Mouse (Mus musculus) neural tube, embryonic 14.5 days (tissue): ENCODE data around the gene Nrsn2. TPM values are rescaled to one million over a fixed set of nuclear protein-coding genes. Genes with fewer than 3 reads are reported as not detected.

ENCODE experiments used
- ATAC-seq: fragments of 200-750 bp; cut with Nextera tagmentation; 2 replicates; pipeline ENCODE4 v1.8.0; 2017; ENCODE audit warnings: low read depth, mild to moderate bottlenecking, moderate TSS enrichment, moderate library complexity
- H3K27ac ChIP-seq: fragments of 300-500 bp; sonication (generic); 2 replicates; pipeline ENCODE4 v1.5.1; 2014; ENCODE audit warnings: low read depth, mild to moderate bottlenecking, control low read depth, low read length, moderate library complexity, mixed read lengths
- H3K27me3 ChIP-seq: fragments of 300-500 bp; sonication (generic); 2 replicates; pipeline ENCODE4 v1.6.1; 2014; ENCODE audit warnings: low read length; ENCODE audit not compliant: control insufficient read depth, insufficient read depth
- H3K36me3 ChIP-seq: fragments of 300-500 bp; sonication (generic); 2 replicates; pipeline ENCODE4 v1.6.1; 2014; ENCODE audit warnings: low read length, mixed read lengths; ENCODE audit not compliant: control insufficient read depth, insufficient read depth
- H3K4me1 ChIP-seq: fragments of 300-500 bp; sonication (generic); 2 replicates; pipeline ENCODE4 v1.6.1; 2014; ENCODE audit warnings: low read length; ENCODE audit not compliant: control insufficient read depth, insufficient read depth
- H3K4me2 ChIP-seq: fragments of 300-500 bp; sonication (generic); 2 replicates; pipeline ENCODE4 v1.6.1; 2014; ENCODE audit warnings: mild to moderate bottlenecking, low read depth, low read length, control low read depth
- H3K4me3 ChIP-seq: fragments of 300-500 bp; sonication (generic); 2 replicates; pipeline ENCODE4 v1.5.1; 2014; ENCODE audit warnings: low read depth, low read length, control low read depth, mixed read lengths
- H3K9ac ChIP-seq: fragments of 300-500 bp; sonication (generic); replicated peaks from 2 replicates; pipeline ENCODE4 v1.6.1; 2014; ENCODE audit warnings: low read depth, mild to moderate bottlenecking, control low read depth, low read length, mixed read lengths
- H3K9me3 ChIP-seq: fragments of 300-500 bp; sonication (generic); 2 replicates; pipeline ENCODE4 v1.6.1; 2016; ENCODE audit warnings: low read length; ENCODE audit not compliant: control insufficient read depth
- WGBS: fragments of 180-500 bp; shearing (Covaris S2); extraction: QIAGEN DNeasy Blood & Tissue Kit; methylation state at CpG from one replicate; pipeline ENCODE4 v1.1.7; 2014; 5-methylcytosine and 5-hydroxymethylcytosine counted together
- polyA plus RNA-seq: library from polyadenylated mRNA; unstranded; fragments of >200 nt; fragmentation: Nextera tagmentation; extraction: Ambion mirVana; gene quantifications from 2 replicates; pipeline ENCODE4 v1.2.1, GENCODE M21; 2014

Nrsn2 gene
- polyA plus RNA-seq, 1 experiment from 2014 or later = 54.4 TPM

- peaks cover 33% of the 10 kb centered on the region for H3K4me1 ChIP-seq
- 2% methylated on average over 14 of the region's 15 CpGs for WGBS
- H3K36me3 ChIP-seq = no peaks in the 10 kb centered on the region
- H3K4me3 ChIP-seq = peak overlapping the region; percentile 91; the same call in 1 of the 2 replicates
- H3K9me3 ChIP-seq = no peaks in the 10 kb centered on the region
- H3K27me3 ChIP-seq = no peaks in the 10 kb centered on the region
- peak overlapping the region; percentile 84 for H3K4me2 ChIP-seq
- peak overlapping the region; percentile 87 for H3K27ac ChIP-seq
- ATAC-seq = peak; percentile 25; the same call in 1 of the 2 replicates
- peak overlapping the region; percentile 41 for H3K9ac ChIP-seq
These were observed 34.5 kb upstream of the Nrsn2 start for GRCm38 (mm10) chr2:152410971-152411371.

- H3K27me3 ChIP-seq = no peaks in the 10 kb centered on the region
- no peaks in the 10 kb centered on the region for H3K36me3 ChIP-seq
- peaks cover 36% of the 10 kb centered on the region for H3K4me1 ChIP-seq
- H3K4me2 ChIP-seq = no peak overlapping the region
- no peak overlapping the region; the same call in 1 of the 2 replicates for H3K27ac ChIP-seq
- H3K9me3 ChIP-seq = no peaks in the 10 kb centered on the region
- 79% methylated on average over 6 of the region's 6 CpGs for WGBS
- no peak overlapping the region for H3K9ac ChIP-seq
- no peak overlapping the region for H3K4me3 ChIP-seq
- no peak for ATAC-seq
These were observed 33.3 kb upstream of the Nrsn2 start for GRCm38 (mm10) chr2:152409781-152410180.

- Histone ChIP-seq H3K4me1 (peaks cover 16% of the 10 kb centered on the region), H3K27me3 (no peaks in the 10 kb centered on the region), H3K9ac (peak overlapping the region; percentile 37; the same call in 1 of the 2 replicates), H3K4me3 (peak overlapping the region; percentile 29), H3K36me3 (no peaks in the 10 kb centered on the region), H3K9me3 (no peaks in the 10 kb centered on the region), H3K4me2 (peak overlapping the region; percentile 51), H3K27ac (peak overlapping the region; percentile 66)
- WGBS = 0% methylated on average over 19 of the region's 19 CpGs
- peak; percentile 96 for ATAC-seq
These were observed 29.7 kb upstream of the Nrsn2 start for GRCm38 (mm10) chr2:152406126-152406525.

- Histone ChIP-seq H3K4me3 (peak overlapping the region; percentile 88), H3K9me3 (no peaks in the 10 kb centered on the region), H3K4me1 (peaks cover 24% of the 10 kb centered on the region), H3K27ac (peak overlapping the region; percentile 99), H3K9ac (peak overlapping the region; percentile 97), H3K4me2 (peak overlapping the region; percentile 90), H3K27me3 (no peaks in the 10 kb centered on the region), H3K36me3 (no peaks in the 10 kb centered on the region)
- ATAC-seq = no peak
- under 1% methylated on average over 13 of the region's 13 CpGs for WGBS
These were observed 22.7 kb upstream of the Nrsn2 start for GRCm38 (mm10) chr2:152399122-152399542.

GRCm38 (mm10) chr2:152398691-152399090 lies 22.3 kb upstream of the Nrsn2 start:
- H3K4me2 ChIP-seq = peak overlapping the region; percentile 90
- H3K27me3 ChIP-seq = no peaks in the 10 kb centered on the region
- H3K27ac ChIP-seq = peak overlapping the region; percentile 99
- peak; percentile 73 for ATAC-seq
- under 1% methylated on average over 38 of the region's 38 CpGs for WGBS
- peaks cover 29% of the 10 kb centered on the region for H3K4me1 ChIP-seq
- no peaks in the 10 kb centered on the region for H3K9me3 ChIP-seq
- H3K36me3 ChIP-seq = no peaks in the 10 kb centered on the region
- H3K9ac ChIP-seq = peak overlapping the region; percentile 97
- H3K4me3 ChIP-seq = peak overlapping the region; percentile 88

- ATAC-seq = peak; percentile 78
- Histone ChIP-seq H3K36me3 (no peaks in the 10 kb centered on the region), H3K4me3 (peak within 1 kb of the TSS; percentile 88), H3K9ac (peak within 1 kb of the TSS; percentile 97), H3K9me3 (no peaks in the 10 kb centered on the region), H3K4me1 (peaks cover 35% of the 10 kb centered on the region), H3K4me2 (peak within 1 kb of the TSS; percentile 90), H3K27me3 (no peaks in the 10 kb centered on the region), H3K27ac (peak within 1 kb of the TSS; percentile 99)
- WGBS = 0% methylated on average over 30 of the region's 104 CpGs
These were observed 21.4 kb upstream of the Nrsn2 start, which contains the start of gene Sox12 for GRCm38 (mm10) chr2:152397680-152398435. Sox12 (minus strand) TSS chr2:152398063.

GRCm38 (mm10) chr2:152397004-152397589 lies 20.7 kb upstream of the Nrsn2 start:
- Histone ChIP-seq H3K9ac (peak overlapping the region; percentile 97), H3K4me2 (peak overlapping the region; percentile 90), H3K9me3 (no peaks in the 10 kb centered on the region), H3K36me3 (no peaks in the 10 kb centered on the region), H3K27me3 (no peaks in the 10 kb centered on the region), H3K4me3 (peak overlapping the region; percentile 88), H3K27ac (peak overlapping the region; percentile 99), H3K4me1 (peaks cover 35% of the 10 kb centered on the region)
- ATAC-seq = peak; percentile 7; the same call in 1 of the 2 replicates
- 0% methylated on average over 66 of the region's 77 CpGs for WGBS

- peak overlapping the region; percentile 97 for H3K9ac ChIP-seq
- peak overlapping the region; percentile 90 for H3K4me2 ChIP-seq
- peaks cover 35% of the 10 kb centered on the region for H3K4me1 ChIP-seq
- peak overlapping the region; percentile 88 for H3K4me3 ChIP-seq
- no peaks in the 10 kb centered on the region for H3K9me3 ChIP-seq
- peak; percentile 47 for ATAC-seq
- WGBS = under 1% methylated on average over 42 of the region's 46 CpGs
- H3K36me3 ChIP-seq = no peaks in the 10 kb centered on the region
- H3K27me3 ChIP-seq = no peaks in the 10 kb centered on the region
- peak overlapping the region; percentile 99 for H3K27ac ChIP-seq
These were observed 19.9 kb upstream of the Nrsn2 start for GRCm38 (mm10) chr2:152396110-152397003.
